Mouse (Mus musculus) heart, embryonic 13.5 days (tissue): ENCODE results near the gene 4930415O20Rik. TPM values are rescaled to one million over a fixed set of nuclear protein-coding genes. Genes with fewer than 3 reads are reported as not detected.
A peak's percentile ranks its signal among the peaks of the same experiment; 100 is the strongest.

Experiments used
- ATAC-seq: fragments of 200-750 bp; cut with Nextera tagmentation; 2 replicates; pipeline ENCODE4 v1.8.0; 2017; ENCODE audit warnings: moderate TSS enrichment; ENCODE audit not compliant: insufficient number of reproducible peaks, low FRiP score, low TSS enrichment; ENCODE audit errors: extremely low read depth
- H3K27ac ChIP-seq: fragments of 300-500 bp; sonication (generic); replicated peaks from 2 replicates; pipeline ENCODE4 v1.5.1; 2015; ENCODE audit warnings: moderate library complexity, mild to moderate bottlenecking, inconsistent platforms
- H3K27me3 ChIP-seq: fragments of 300-500 bp; sonication (generic); replicated peaks from 2 replicates; pipeline ENCODE4 v1.6.1; 2015; ENCODE audit warnings: mild to moderate bottlenecking, inconsistent platforms
- H3K36me3 ChIP-seq: fragments of 300-500 bp; sonication (generic); 2 replicates; pipeline ENCODE4 v1.6.1; 2015; ENCODE audit warnings: mild to moderate bottlenecking, inconsistent platforms
- H3K4me1 ChIP-seq: fragments of 300-500 bp; sonication (generic); 2 replicates; pipeline ENCODE4 v1.6.1; 2015; ENCODE audit warnings: inconsistent platforms
- H3K4me2 ChIP-seq: fragments of 300-500 bp; sonication (generic); 2 replicates; pipeline ENCODE4 v1.6.1; 2015; ENCODE audit warnings: inconsistent platforms, mild to moderate bottlenecking, moderate library complexity
- H3K4me3 ChIP-seq: fragments of 300-500 bp; sonication (generic); 2 replicates; pipeline ENCODE4 v1.5.1; 2015; ENCODE audit warnings: moderate library complexity, mild to moderate bottlenecking, inconsistent platforms
- H3K9ac ChIP-seq: fragments of 300-500 bp; sonication (generic); 2 replicates; pipeline ENCODE4 v1.6.1; 2015; ENCODE audit warnings: inconsistent platforms, mild to moderate bottlenecking, moderate library complexity
- H3K9me3 ChIP-seq: fragments of 300-500 bp; sonication (generic); 2 replicates; pipeline ENCODE4 v1.6.1; 2016; ENCODE audit warnings: inconsistent platforms
- WGBS: fragments of 180-500 bp; shearing (Covaris S2); methylation state at CpG from one replicate; pipeline ENCODE4 v1.1.7; 2015; ENCODE audit warnings: mixed read lengths; 5-methylcytosine and 5-hydroxymethylcytosine counted together
- polyA plus RNA-seq: library from polyadenylated mRNA; unstranded; fragments of >200 nt; fragmentation: Nextera tagmentation; extraction: Ambion mirVana; gene quantifications from 2 replicates; pipeline ENCODE4 v1.2.1, GENCODE M21; 2015

The 4930415O20Rik gene
- polyA plus RNA-seq, 1 experiment from 2014 or later: 0.48 TPM

DNA sequence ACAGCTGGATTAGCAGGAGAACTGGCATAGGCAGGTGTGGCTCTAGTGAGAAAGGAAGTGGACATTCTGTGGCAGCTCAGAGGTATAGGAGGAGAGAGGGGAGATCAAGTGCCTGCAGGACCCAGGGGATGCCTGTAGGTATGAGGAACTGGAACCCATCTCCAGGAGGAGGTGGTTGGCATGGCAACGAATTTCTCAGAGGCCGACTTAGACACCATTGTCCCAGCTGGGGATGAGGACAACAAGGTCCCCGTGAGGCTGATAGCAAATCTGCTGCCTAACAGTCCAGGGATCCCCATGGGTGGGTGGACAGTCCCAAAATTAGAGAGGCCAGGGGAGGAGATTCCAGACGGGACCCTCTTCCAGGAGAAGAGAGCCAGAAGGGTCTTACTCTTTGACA, 62.1 kb downstream of the 4930415O20Rik start:
- WGBS: 4% methylated on average over 4 of the region's 4 CpGs
- Histone ChIP-seq H3K4me1 (peaks cover 75% of the 10 kb centered on the region), H3K27me3 (peaks cover 93% of the 10 kb centered on the region)

GRCm38 (mm10) chr15:98633822-98634470, 63.1 kb downstream of the 4930415O20Rik start:
- Histone ChIP-seq H3K9ac (peak overlapping the region; percentile 85), H3K4me3 (peak overlapping the region; percentile 77), H3K27ac (no peak overlapping the region), H3K9me3 (no peaks in the 10 kb centered on the region), H3K4me2 (peak overlapping the region; percentile 93), H3K4me1 (peaks cover 66% of the 10 kb centered on the region), H3K36me3 (no peaks in the 10 kb centered on the region), H3K27me3 (peaks cover 85% of the 10 kb centered on the region)
- no peak for ATAC-seq
- WGBS: under 1% methylated on average over 25 of the region's 25 CpGs

More for the DNA sequence above, 62.1 kb downstream of the 4930415O20Rik start:
- Histone ChIP-seq H3K4me2 (peak overlapping the region; percentile 93), H3K27ac (no peak overlapping the region), H3K4me3 (peak overlapping the region; percentile 77), H3K36me3 (no peaks in the 10 kb centered on the region), H3K9me3 (no peaks in the 10 kb centered on the region), H3K9ac (peak overlapping the region; percentile 80)
- no peak for ATAC-seq

- H3K27ac ChIP-seq: no peak overlapping the region; the same call in 1 of the 2 replicates
- H3K36me3 ChIP-seq: 0 out of 2 replicates have a peak, but pooled peaks cover 2% of the 10 kb centered on the region
- H3K9me3 ChIP-seq: no peaks in the 10 kb centered on the region
- H3K4me1 ChIP-seq: peaks cover 59% of the 10 kb centered on the region
- no peak for ATAC-seq
- peak overlapping the region; percentile 93 for H3K4me2 ChIP-seq
- H3K9ac ChIP-seq: peak overlapping the region; percentile 85
- H3K4me3 ChIP-seq: peak overlapping the region; percentile 77
- 1% methylated on average over 45 of the region's 65 CpGs for WGBS
- H3K27me3 ChIP-seq: peaks cover 85% of the 10 kb centered on the region
These were observed 63.8 kb downstream of the 4930415O20Rik start for GRCm38 (mm10) chr15:98634541-98635081.

GRCm38 (mm10) chr15:98635291-98635841, 64.6 kb downstream of the 4930415O20Rik start:
- WGBS: 3% methylated on average over 21 of the region's 21 CpGs
- no peak overlapping the region for H3K27ac ChIP-seq
- peaks cover 78% of the 10 kb centered on the region for H3K27me3 ChIP-seq
- H3K36me3 ChIP-seq: peaks cover 2% of the 10 kb centered on the region; the same call in 1 of the 2 replicates
- H3K9me3 ChIP-seq: no peaks in the 10 kb centered on the region
- peaks cover 52% of the 10 kb centered on the region for H3K4me1 ChIP-seq
- peak overlapping the region; percentile 93 for H3K4me2 ChIP-seq
- H3K9ac ChIP-seq: peak overlapping the region; percentile 85
- ATAC-seq: no peak
- peak overlapping the region; percentile 77 for H3K4me3 ChIP-seq

- H3K36me3 ChIP-seq: peaks cover 10% of the 10 kb centered on the region
These were observed 65.7 kb downstream of the 4930415O20Rik start for GRCm38 (mm10) chr15:98636517-98636916.

GRCm38 (mm10) chr15:98637155-98637554, 66.4 kb downstream of the 4930415O20Rik start:
- H3K4me2 ChIP-seq: no peak overlapping the region
- 52% methylated on average over 3 of the region's 3 CpGs for WGBS
- H3K4me3 ChIP-seq: no peak overlapping the region
- H3K9me3 ChIP-seq: no peaks in the 10 kb centered on the region
- no peak for ATAC-seq
- peaks cover 17% of the 10 kb centered on the region for H3K36me3 ChIP-seq
- H3K27me3 ChIP-seq: peaks cover 60% of the 10 kb centered on the region
- no peak overlapping the region for H3K9ac ChIP-seq
- H3K4me1 ChIP-seq: peaks cover 40% of the 10 kb centered on the region
- H3K27ac ChIP-seq: no peak overlapping the region

More at GRCm38 (mm10) chr15:98636517-98636916, 65.7 kb downstream of the 4930415O20Rik start:
- ATAC-seq: no peak
- H3K27me3 ChIP-seq: peaks cover 66% of the 10 kb centered on the region
- H3K4me3 ChIP-seq: no peak overlapping the region
- peak overlapping the region; percentile 85 for H3K9ac ChIP-seq
- WGBS: 47% methylated on average over 5 of the region's 5 CpGs
- peaks cover 46% of the 10 kb centered on the region for H3K4me1 ChIP-seq
- peak overlapping the region; percentile 93; the same call in 1 of the 2 replicates for H3K4me2 ChIP-seq
- H3K9me3 ChIP-seq: no peaks in the 10 kb centered on the region
- H3K27ac ChIP-seq: no peak overlapping the region

Other genes starting within 250 kb of the 4930415O20Rik start
- not detected in 2 replicates for gene Olfr284, start 230.0 kb upstream of the 4930415O20Rik start, polyA plus RNA-seq
- not detected in 2 replicates for gene Olfr283, start 190.1 kb upstream of the 4930415O20Rik start, polyA plus RNA-seq
- gene Olfr282, start 139.8 kb upstream of the 4930415O20Rik start, polyA plus RNA-seq: not detected in 2 replicates
- not detected in 2 replicates for gene Olfr281, start 118.4 kb upstream of the 4930415O20Rik start, polyA plus RNA-seq
- gene OR5BS1P, start 101.1 kb upstream of the 4930415O20Rik start, polyA plus RNA-seq: not detected in 2 replicates
- not detected in 2 replicates for gene Lalba, start 88.3 kb upstream of the 4930415O20Rik start, polyA plus RNA-seq
- not detected in 2 replicates for gene Olfr279, start 78.6 kb upstream of the 4930415O20Rik start, polyA plus RNA-seq
- 80.4 and 81.1 TPM in 2 replicates for gene Kansl2, start 36.7 kb upstream of the 4930415O20Rik start, polyA plus RNA-seq
- 35.2 and 35.8 TPM in 2 replicates for gene Ccnt1, start 81 bp upstream of the 4930415O20Rik start, polyA plus RNA-seq
- 29.0 and 32.4 TPM in 2 replicates for gene Adcy6, start 39.1 kb downstream of the 4930415O20Rik start, polyA plus RNA-seq
- gene Cacnb3, start 59.8 kb downstream of the 4930415O20Rik start, polyA plus RNA-seq: 9.5 and 10.8 TPM in 2 replicates
- 16.5 and 20.8 TPM in 2 replicates for gene Ddx23, start 91.9 kb downstream of the 4930415O20Rik start, polyA plus RNA-seq
- 1.3 TPM in 2 replicates for gene Rnd1, start 106.5 kb downstream of the 4930415O20Rik start, polyA plus RNA-seq
- 0.32 and 0.39 TPM in 2 replicates for gene Ccdc65, start 137.2 kb downstream of the 4930415O20Rik start, polyA plus RNA-seq
- 19.8 and 24.5 TPM in 2 replicates for gene Fkbp11, start 157.2 kb downstream of the 4930415O20Rik start, polyA plus RNA-seq
- gene Arf3, start 192.2 kb downstream of the 4930415O20Rik start, polyA plus RNA-seq: 31.2 and 32.5 TPM in 2 replicates
- 0.07 TPM in 1 of 2 replicates, not detected in the other for gene Wnt10b, start 207.1 kb downstream of the 4930415O20Rik start, polyA plus RNA-seq
- not detected in 2 replicates for gene Wnt1, start 218.9 kb downstream of the 4930415O20Rik start, polyA plus RNA-seq
- 0.09 and 0.16 TPM in 2 replicates for gene Ddn, start 238.5 kb downstream of the 4930415O20Rik start, polyA plus RNA-seq